Mouse (Mus musculus): ENCODE results near the gene Gpbp1.

Gene Gpbp1

GRCm38 (mm10) chr13:111394904-111395303 lies 95.0 kb downstream of the Gpbp1 start:
- TF ChIP-seq POU5F1 (IDR thresholded peaks at IDR 0.05; ENCODE audit: borderline replicate concordance, low read length) (no peak), NANOG (IDR thresholded peaks at IDR 0.05; ENCODE audit: borderline replicate concordance, low read length) (no peak), CTCF (conservative IDR thresholded peaks at IDR 0.05; ENCODE audit: low read length) (no peak)
- Histone ChIP-seq H3K9me3 (ENCODE audit: low read length) (no peaks in the 10 kb centered on the region), H3K4me3 (replicated peaks; ENCODE audit: low read length) (no peak overlapping the region), H3K27me3 (ENCODE audit: insufficient read depth, low read length) (peaks cover 6% of the 10 kb centered on the region; the same call in 1 of the 2 replicates), H3K4me1 (replicated peaks; ENCODE audit: low read depth, low read length) (peaks cover 44% of the 10 kb centered on the region), H3K36me3 (ENCODE audit: insufficient read depth, low read length) (no peaks in the 10 kb centered on the region)

DNA sequence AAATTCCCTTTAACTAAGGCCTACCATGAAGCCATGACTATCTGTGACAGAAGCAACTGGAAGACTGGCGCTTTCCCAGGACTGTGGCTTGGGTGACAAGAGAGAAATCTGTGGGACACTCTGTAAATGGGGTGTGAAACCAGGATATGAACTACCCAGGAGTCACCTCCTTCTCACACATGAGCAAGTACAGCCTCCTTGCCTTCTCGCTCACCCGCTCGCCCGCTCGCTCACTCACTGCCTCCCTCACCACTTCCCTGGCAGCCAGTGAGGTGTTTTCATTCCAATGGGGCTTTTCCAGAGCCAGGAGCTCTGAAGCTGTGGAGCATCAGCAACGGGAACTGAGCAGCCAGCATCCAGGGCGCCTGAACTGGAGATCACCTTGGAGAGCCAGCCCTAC lies 95.6 kb downstream of the Gpbp1 start:
- Histone ChIP-seq H3K4me3 (replicated peaks; ENCODE audit: low read length) (no peak overlapping the region), H3K9me3 (ENCODE audit: low read length) (no peaks in the 10 kb centered on the region), H3K36me3 (ENCODE audit: insufficient read depth, low read length) (no peaks in the 10 kb centered on the region)

GRCm38 (mm10) chr13:111393426-111393825 lies 96.5 kb downstream of the Gpbp1 start:
- Histone ChIP-seq H3K4me1 (replicated peaks; ENCODE audit: low read depth, low read length) (peaks cover 41% of the 10 kb centered on the region), H3K4me3 (replicated peaks; ENCODE audit: low read length) (no peak overlapping the region; the same call in 1 of the 2 replicates), H3K36me3 (ENCODE audit: insufficient read depth, low read length) (no peaks in the 10 kb centered on the region), H3K27me3 (ENCODE audit: insufficient read depth, low read length) (peaks cover 6% of the 10 kb centered on the region; the same call in 1 of the 2 replicates), H3K9me3 (ENCODE audit: low read length) (no peaks in the 10 kb centered on the region)
- TF ChIP-seq NANOG (IDR thresholded peaks at IDR 0.05; ENCODE audit: borderline replicate concordance, low read length) (peak; percentile 37; the same call in 1 of the 2 replicates), POU5F1 (IDR thresholded peaks at IDR 0.05; ENCODE audit: borderline replicate concordance, low read length) (peak; percentile 47; the same call in 1 of the 2 replicates), CTCF (conservative IDR thresholded peaks at IDR 0.05; ENCODE audit: low read length) (no peak)

More for the DNA sequence above, 95.6 kb downstream of the Gpbp1 start:
- TF ChIP-seq CTCF (conservative IDR thresholded peaks at IDR 0.05; ENCODE audit: low read length) = no peak
- no peak for TF ChIP-seq NANOG (IDR thresholded peaks at IDR 0.05; ENCODE audit: borderline replicate concordance, low read length)
- TF ChIP-seq POU5F1 (IDR thresholded peaks at IDR 0.05; ENCODE audit: borderline replicate concordance, low read length) = no peak
- H3K4me1 ChIP-seq (replicated peaks; ENCODE audit: low read depth, low read length) = peaks cover 44% of the 10 kb centered on the region
- peaks cover 6% of the 10 kb centered on the region; the same call in 1 of the 2 replicates for H3K27me3 ChIP-seq (ENCODE audit: insufficient read depth, low read length)

DNA sequence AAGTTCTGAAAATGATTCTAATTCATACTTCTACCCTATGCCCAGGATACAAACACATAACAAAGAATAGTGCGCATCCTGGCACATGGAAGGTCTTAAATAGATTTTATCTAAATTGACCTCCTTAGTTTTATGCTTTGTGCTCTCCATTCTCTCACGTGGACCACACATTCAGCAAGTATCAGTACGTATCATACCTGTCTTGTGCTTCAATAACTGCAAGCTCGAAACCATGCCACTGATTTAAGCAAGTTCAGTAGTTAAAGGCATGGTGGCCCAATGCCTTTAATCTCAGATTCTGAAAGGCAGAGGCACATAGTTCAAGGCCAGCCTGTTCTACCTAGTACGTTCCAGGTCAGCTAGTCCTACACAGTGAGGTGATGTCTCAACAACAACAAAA lies 98.5 kb downstream of the Gpbp1 start:
- Histone ChIP-seq H3K27me3 (ENCODE audit: insufficient read depth, low read length) (peaks cover 6% of the 10 kb centered on the region; the same call in 1 of the 2 replicates), H3K4me1 (replicated peaks; ENCODE audit: low read depth, low read length) (peaks cover 21% of the 10 kb centered on the region), H3K9me3 (ENCODE audit: low read length) (no peaks in the 10 kb centered on the region), H3K4me3 (replicated peaks; ENCODE audit: low read length) (no peak overlapping the region), H3K36me3 (ENCODE audit: insufficient read depth, low read length) (no peaks in the 10 kb centered on the region)
- TF ChIP-seq POU5F1 (IDR thresholded peaks at IDR 0.05; ENCODE audit: borderline replicate concordance, low read length) (no peak), NANOG (IDR thresholded peaks at IDR 0.05; ENCODE audit: borderline replicate concordance, low read length) (no peak), CTCF (conservative IDR thresholded peaks at IDR 0.05; ENCODE audit: low read length) (no peak)

DNA sequence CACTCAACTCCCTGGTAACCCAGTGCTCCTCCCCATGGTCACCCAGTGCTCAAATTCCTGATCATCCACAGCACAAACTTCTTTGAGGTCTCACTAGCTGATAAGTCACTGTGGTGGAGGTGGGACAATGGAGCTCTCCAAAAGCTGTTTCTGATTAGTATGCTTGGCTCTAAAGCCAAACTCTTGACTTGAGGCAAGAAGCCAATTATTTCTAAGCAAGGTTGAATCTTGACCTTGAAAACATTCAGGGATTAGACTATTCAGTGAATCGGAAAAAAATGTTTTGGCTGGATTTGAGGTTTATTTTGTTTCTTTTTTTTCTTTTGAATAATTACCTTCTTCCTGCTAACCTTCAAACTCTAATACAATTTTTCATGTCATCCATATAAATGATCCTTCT lies 98.9 kb downstream of the Gpbp1 start:
- no peak for TF ChIP-seq NANOG (IDR thresholded peaks at IDR 0.05; ENCODE audit: borderline replicate concordance, low read length)
- no peak for TF ChIP-seq POU5F1 (IDR thresholded peaks at IDR 0.05; ENCODE audit: borderline replicate concordance, low read length)
- TF ChIP-seq CTCF (conservative IDR thresholded peaks at IDR 0.05; ENCODE audit: low read length) = no peak
- Histone ChIP-seq H3K36me3 (ENCODE audit: insufficient read depth, low read length) (no peaks in the 10 kb centered on the region), H3K4me1 (replicated peaks; ENCODE audit: low read depth, low read length) (peaks cover 18% of the 10 kb centered on the region), H3K9me3 (ENCODE audit: low read length) (no peaks in the 10 kb centered on the region), H3K27me3 (ENCODE audit: insufficient read depth, low read length) (peaks cover 6% of the 10 kb centered on the region; the same call in 1 of the 2 replicates), H3K4me3 (replicated peaks; ENCODE audit: low read length) (no peak overlapping the region)

- TF ChIP-seq POU5F1 (IDR thresholded peaks at IDR 0.05; ENCODE audit: borderline replicate concordance, low read length) (no peak), NANOG (IDR thresholded peaks at IDR 0.05; ENCODE audit: borderline replicate concordance, low read length) (no peak), CTCF (conservative IDR thresholded peaks at IDR 0.05; ENCODE audit: low read length) (no peak)
- Histone ChIP-seq H3K9me3 (ENCODE audit: low read length) (no peaks in the 10 kb centered on the region), H3K36me3 (ENCODE audit: insufficient read depth, low read length) (no peaks in the 10 kb centered on the region), H3K27me3 (ENCODE audit: insufficient read depth, low read length) (0 out of 2 replicates have a peak, but pooled peaks cover 5% of the 10 kb centered on the region), H3K4me3 (replicated peaks; ENCODE audit: low read length) (no peak overlapping the region), H3K4me1 (replicated peaks; ENCODE audit: low read depth, low read length) (no peaks in the 10 kb centered on the region)
Measured at GRCm38 (mm10) chr13:111384011-111384985, 105.6 kb downstream of the Gpbp1 start.
